Mouse (Mus musculus): ENCODE measurements around the gene Nrd1. TPM values are rescaled to one million over a fixed set of nuclear protein-coding genes. Genes with fewer than 3 reads are reported as not detected.

The Nrd1 gene
- total RNA-seq, 2 experiments from 2014 or later, result 116 to 141 TPM

DNA sequence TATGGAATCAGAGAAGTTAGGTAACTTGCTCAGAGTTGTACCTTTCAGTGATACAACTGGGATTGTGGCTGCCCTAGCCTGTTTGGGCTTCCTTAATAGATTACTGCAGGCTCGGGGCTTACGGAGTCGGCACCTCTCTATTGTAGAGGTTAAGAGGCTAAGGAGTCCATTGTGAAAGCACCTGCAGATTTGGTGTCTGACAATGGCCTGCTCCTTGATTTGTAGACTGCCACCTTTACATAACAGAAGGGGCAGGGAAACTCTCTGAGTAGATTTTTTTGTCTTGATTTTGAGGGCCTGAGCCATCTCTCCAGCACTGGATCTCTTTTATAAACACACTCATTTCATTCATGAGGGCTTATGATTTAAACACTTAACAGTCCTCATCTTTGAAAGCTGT is 26.1 kb downstream of the Nrd1 start:
- DNase-seq, result no peak

- no peak for DNase-seq
Measured at GRCm38 (mm10) chr4:109029857-109030256, 29.4 kb downstream of the Nrd1 start.

DNA sequence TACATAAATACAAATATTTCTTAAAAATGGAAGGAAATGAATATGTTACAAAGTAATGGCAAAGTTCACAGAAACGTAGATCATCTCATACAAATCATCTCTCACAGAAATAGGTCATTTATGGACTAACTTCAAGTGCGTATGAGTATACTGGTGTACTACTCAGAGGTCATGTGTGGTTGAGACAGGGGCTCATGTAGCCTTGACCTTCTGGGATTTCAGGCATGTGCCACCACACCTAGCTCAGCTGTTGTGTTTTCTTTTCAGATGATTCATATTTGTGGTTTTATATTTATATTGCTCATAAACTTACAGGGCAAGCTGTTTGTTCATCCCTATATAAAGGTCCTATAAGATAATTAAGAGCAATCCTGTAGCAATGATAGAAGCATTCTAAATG is 29.8 kb downstream of the Nrd1 start:
- DNase-seq, result no peak

- DNase-seq, result peak; percentile 33 to 79
Measured at GRCm38 (mm10) chr4:109036327-109036726, 35.9 kb downstream of the Nrd1 start.

GRCm38 (mm10) chr4:109042739-109043138 is 42.3 kb downstream of the Nrd1 start:
- no peak for DNase-seq

- DNase-seq, result no peak
Measured at GRCm38 (mm10) chr4:109043294-109043693, 42.8 kb downstream of the Nrd1 start.

GRCm38 (mm10) chr4:109043756-109044155 is 43.3 kb downstream of the Nrd1 start:
- no peak for DNase-seq

DNA sequence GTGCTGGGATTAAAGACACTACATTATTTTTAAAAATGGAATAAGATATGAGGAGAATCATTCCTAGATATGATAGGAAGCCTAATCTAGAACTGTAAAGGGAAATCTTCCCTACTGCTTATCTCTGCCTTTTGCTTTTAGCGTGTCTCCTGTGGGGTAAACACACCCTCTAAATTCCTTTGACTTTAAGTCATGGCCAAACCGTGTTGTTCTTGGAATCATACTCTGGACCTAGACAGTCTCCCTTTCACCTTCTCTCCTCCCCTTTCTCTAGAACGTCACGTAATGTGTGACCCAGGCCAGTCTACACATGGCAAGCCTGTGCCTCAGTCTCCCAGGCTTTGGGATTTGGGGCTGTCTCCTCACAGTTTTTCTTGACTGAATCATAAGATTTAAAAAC is 47.8 kb downstream of the Nrd1 start:
- peak in 1 of 2 experiments; percentile 39 for DNase-seq

GRCm38 (mm10) chr4:109052282-109052681 is 51.8 kb downstream of the Nrd1 start:
- DNase-seq, result no peak

GRCm38 (mm10) chr4:109054003-109054402 is 53.5 kb downstream of the Nrd1 start:
- no peak for DNase-seq

DNA sequence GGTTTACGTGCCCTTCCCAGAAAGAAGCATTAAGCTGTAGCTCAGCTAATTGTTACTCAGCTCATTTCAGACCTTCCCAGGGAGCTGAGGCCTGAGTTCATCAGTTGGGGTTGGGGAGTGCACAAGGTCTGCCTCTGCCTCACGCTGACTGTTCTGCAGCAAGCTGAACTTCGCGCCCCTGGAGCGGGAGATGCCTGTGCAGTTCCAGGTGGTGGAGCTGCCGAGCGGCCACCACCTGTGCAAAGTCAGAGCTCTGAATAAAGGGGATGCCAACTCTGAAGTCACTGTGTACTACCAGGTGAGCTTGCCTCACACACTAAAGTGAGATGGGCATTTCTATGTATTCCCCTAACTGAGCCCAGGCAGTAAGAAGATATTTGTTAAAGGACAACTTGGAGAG is 55.9 kb downstream of the Nrd1 start:
- DNase-seq, result no peak

GRCm38 (mm10) chr4:109057640-109058039 is 57.2 kb downstream of the Nrd1 start:
- no peak for DNase-seq

- DNase-seq, result no peak
Measured at GRCm38 (mm10) chr4:109059255-109059821, 58.9 kb downstream of the Nrd1 start.

DNA sequence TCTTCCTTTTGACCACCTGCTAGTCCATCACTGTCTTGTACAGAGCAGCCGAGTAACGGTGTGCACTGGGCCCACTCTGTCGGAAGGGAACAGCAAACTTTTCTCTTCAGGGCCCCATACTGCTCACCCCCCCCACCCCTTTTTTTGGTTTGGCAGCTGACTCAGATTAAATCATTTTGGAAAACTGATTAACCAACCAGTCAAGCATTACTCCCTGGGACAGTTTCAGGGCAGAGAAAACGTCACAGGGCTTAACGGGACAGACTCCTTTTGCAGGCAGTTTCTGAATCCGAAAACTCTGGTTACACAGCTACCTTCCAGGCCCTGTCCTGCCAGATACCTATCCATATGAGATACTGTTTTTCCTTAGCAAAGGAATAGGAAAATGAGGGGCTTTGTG is 64.5 kb downstream of the Nrd1 start:
- DNase-seq, result no peak

- no peak for DNase-seq
Measured at GRCm38 (mm10) chr4:109065714-109066113, 65.3 kb downstream of the Nrd1 start.

GRCm38 (mm10) chr4:109072891-109073290 is 72.4 kb downstream of the Nrd1 start:
- DNase-seq, result no peak

GRCm38 (mm10) chr4:109073296-109073695 is 72.8 kb downstream of the Nrd1 start:
- no peak for DNase-seq

- DNase-seq, result no peak
Measured at GRCm38 (mm10) chr4:109078941-109079340, 78.5 kb downstream of the Nrd1 start.

- peak in 1 of 2 experiments; percentile 49 for DNase-seq
Measured at GRCm38 (mm10) chr4:109079676-109080075, 79.2 kb downstream of the Nrd1 start.

DNA sequence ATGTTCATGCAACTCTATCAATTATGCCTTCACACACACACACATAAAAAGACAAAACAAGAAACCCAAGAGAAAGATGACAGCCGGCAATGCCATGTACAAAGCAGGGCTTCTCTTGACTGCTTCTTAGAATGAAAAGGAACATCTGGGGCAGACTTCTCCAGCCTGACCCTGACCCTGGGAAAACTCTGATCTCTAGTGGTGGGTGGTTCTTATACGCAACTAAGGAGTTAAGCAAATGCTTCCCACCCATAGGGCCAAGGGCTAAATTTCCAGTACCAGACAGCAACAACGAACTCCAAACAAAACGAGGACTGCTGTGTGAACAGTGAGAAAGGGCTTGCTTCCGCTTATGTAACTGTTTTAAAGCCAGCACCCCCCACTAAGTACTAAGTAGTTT is 79.7 kb downstream of the Nrd1 start:
- no peak for DNase-seq

DNA sequence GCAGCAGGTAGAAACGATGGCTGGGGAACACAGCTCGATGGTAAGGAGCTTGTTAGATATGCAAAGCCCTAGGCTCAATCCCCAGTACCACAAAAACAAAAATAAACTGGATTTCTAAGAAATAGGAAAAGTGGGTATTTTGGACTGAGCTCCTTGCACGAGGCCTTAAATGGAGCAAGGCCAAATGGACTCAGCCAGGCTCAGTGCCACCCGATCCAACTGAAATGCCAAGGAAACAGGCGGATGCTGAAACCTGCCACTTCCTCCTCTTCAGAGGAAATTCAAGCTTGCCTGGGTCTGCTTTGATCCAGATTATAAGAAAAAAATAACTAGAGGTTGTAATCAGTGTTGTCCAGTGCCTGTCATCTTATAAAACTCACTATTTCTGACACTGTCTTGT is 88.7 kb downstream of the Nrd1 start:
- DNase-seq, result no peak

- no peak for DNase-seq
Measured at GRCm38 (mm10) chr4:109089999-109090398, 89.5 kb downstream of the Nrd1 start.

DNA sequence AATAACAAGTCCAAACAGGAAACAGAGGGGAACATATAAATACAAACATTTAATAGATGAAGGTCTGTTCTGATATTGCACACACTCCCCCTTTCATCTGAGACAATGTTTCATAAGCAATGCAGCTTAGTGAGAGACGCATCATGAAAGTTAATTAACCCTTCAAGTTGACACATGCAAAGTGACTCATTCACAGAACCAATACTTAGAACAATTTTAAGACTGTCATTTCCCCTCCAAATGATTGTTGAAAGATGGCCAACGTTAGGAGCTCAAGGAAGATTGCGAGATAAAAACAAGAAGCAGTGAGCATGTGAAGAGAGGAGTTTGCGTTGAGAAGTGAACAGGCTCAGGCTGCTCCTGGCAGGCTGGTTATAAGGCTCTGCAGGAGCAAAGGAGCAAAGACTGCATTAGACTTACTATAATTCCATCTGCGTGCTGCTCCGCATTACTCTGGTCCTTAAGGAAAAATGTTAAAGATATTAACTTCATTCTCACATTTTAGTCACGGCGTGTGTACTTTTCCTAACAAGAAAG is 90.9 kb downstream of the Nrd1 start:
- no peak for DNase-seq

- DNase-seq, result no peak
Measured at GRCm38 (mm10) chr4:109092344-109092743, 91.9 kb downstream of the Nrd1 start.

DNA sequence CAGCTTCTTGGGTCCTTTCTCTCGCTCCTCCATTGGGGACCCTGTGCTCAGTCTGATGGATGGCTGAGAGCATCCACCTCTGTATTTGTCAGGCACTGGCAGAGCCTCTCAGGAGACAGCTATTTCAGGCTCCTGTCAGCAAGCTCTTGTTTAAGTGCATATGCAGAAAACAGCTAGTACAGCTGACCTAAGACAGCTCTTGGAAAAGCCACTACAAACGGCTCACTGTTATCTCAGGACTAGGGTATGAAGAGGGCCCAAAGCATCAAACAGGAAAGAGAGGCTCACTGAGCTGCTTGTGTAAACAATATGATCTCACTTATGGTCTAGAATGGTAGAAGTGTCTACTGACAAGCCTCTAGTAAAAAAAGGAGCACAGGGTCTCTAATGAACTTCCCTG is 93.8 kb downstream of the Nrd1 start:
- DNase-seq, result peak in 1 of 2 experiments; percentile 17
